Mouse (Mus musculus) ES-Bruce4 (cell line): ENCODE data around the gene Rabl6. TPM values are rescaled to one million over a fixed set of nuclear protein-coding genes. Genes with fewer than 3 reads are reported as not detected.
A peak's percentile ranks its signal among the peaks of the same experiment; 100 is the strongest.

Source experiments
- H3K27ac ChIP-seq: 2 replicates; pipeline ENCODE4 v1.5.1; 2012; ENCODE audit warnings: low read length, inconsistent platforms; ENCODE audit not compliant: insufficient read depth
- H3K27me3 ChIP-seq: 2 replicates; pipeline ENCODE4 v1.6.1; 2012; ENCODE audit warnings: mild to moderate bottlenecking, low read length, inconsistent platforms; ENCODE audit not compliant: control insufficient read depth, poor library complexity, insufficient read depth, severe bottlenecking
- H3K36me3 ChIP-seq: 2 replicates; pipeline ENCODE4 v1.6.1; 2012; ENCODE audit warnings: inconsistent platforms, mild to moderate bottlenecking, low read length, moderate library complexity; ENCODE audit not compliant: control insufficient read depth, poor library complexity, insufficient read depth, severe bottlenecking
- H3K4me1 ChIP-seq: one replicate; pipeline ENCODE4 v1.8.1; 2011; ENCODE audit warnings: low read length; ENCODE audit not compliant: control insufficient read depth, insufficient read depth
- H3K4me3 ChIP-seq: 2 replicates; pipeline ENCODE4 v1.5.1; 2011; ENCODE audit warnings: low read depth, mild to moderate bottlenecking, low read length
- H3K9ac ChIP-seq: 2 replicates; pipeline ENCODE4 v1.6.1; 2012; ENCODE audit warnings: low read depth, mild to moderate bottlenecking, inconsistent platforms; ENCODE audit not compliant: poor library complexity, severe bottlenecking
- H3K9me3 ChIP-seq: replicated peaks from 2 replicates; pipeline ENCODE4 v1.6.1; 2012; ENCODE audit warnings: mild to moderate bottlenecking, low read length, inconsistent platforms; ENCODE audit not compliant: control insufficient read depth, poor library complexity, insufficient read depth, severe bottlenecking
- CTCF ChIP-seq: IDR thresholded peaks from one replicate; pipeline ENCODE4 v1.8.1; 2011; ENCODE audit warnings: low read depth, low read length
- EP300 ChIP-seq: IDR thresholded peaks from 2 replicates; pipeline ENCODE4 v1.6.1; 2011; ENCODE audit warnings: low read depth, low read length; ENCODE audit not compliant: insufficient read depth
- POLR2A ChIP-seq: IDR thresholded peaks from one replicate; pipeline ENCODE4 v1.8.1; 2011; ENCODE audit warnings: low read length; ENCODE audit not compliant: insufficient read depth
- polyA plus RNA-seq: library from polyadenylated mRNA; stranded (reverse); fragments of >200 nt; gene quantifications from 2 replicates; pipeline ENCODE4 v1.2.4, GENCODE M21; 2011; ENCODE audit warnings: low read depth; ENCODE audit not compliant: missing spikeins, insufficient read depth, insufficient read length

Rabl6 gene
- polyA plus RNA-seq, 1 experiment = 80.2 TPM

- Histone ChIP-seq H3K4me3 (peak overlapping the region; percentile 35), H3K27ac (no peak overlapping the region), H3K9me3 (no peaks in the 10 kb centered on the region), H3K9ac (peak overlapping the region; percentile 64), H3K36me3 (no peaks in the 10 kb centered on the region), H3K4me1 (peaks cover 2% of the 10 kb centered on the region), H3K27me3 (peaks cover 5% of the 10 kb centered on the region; the same call in 1 of the 2 replicates)
- TF ChIP-seq POLR2A = no peak
- no peak for TF ChIP-seq CTCF
- no peak for TF ChIP-seq EP300
Measured at GRCm38 (mm10) chr2:25575432-25576027, 32.8 kb downstream of the Rabl6 start.

GRCm38 (mm10) chr2:25574579-25575431 lies 33.5 kb downstream of the Rabl6 start, which contains the start of the genes Mamdc4 and Phpt1:
Gene Mamdc4 (minus strand): TSS chr2:25574845.
Gene Phpt1 (minus strand): TSS chr2:25575224.
- peak within 1 kb of the TSS; percentile 45 for H3K27ac ChIP-seq
- no peaks in the 10 kb centered on the region for H3K9me3 ChIP-seq
- peak within 1 kb of the TSS; percentile 85 for H3K4me3 ChIP-seq
- no peak for TF ChIP-seq CTCF
- TF ChIP-seq EP300 = no peak
- peak; percentile 16 for TF ChIP-seq POLR2A
- peaks cover 2% of the 10 kb centered on the region for H3K4me1 ChIP-seq
- no peaks in the 10 kb centered on the region for H3K36me3 ChIP-seq
- peaks cover 5% of the 10 kb centered on the region; the same call in 1 of the 2 replicates for H3K27me3 ChIP-seq
- peak within 1 kb of the TSS; percentile 64 for H3K9ac ChIP-seq

GRCm38 (mm10) chr2:25574136-25574535 lies 34.2 kb downstream of the Rabl6 start:
- H3K36me3 ChIP-seq = no peaks in the 10 kb centered on the region
- no peak overlapping the region for H3K27ac ChIP-seq
- peak overlapping the region; percentile 85 for H3K4me3 ChIP-seq
- peaks cover 5% of the 10 kb centered on the region; the same call in 1 of the 2 replicates for H3K27me3 ChIP-seq
- peaks cover 2% of the 10 kb centered on the region for H3K4me1 ChIP-seq
- TF ChIP-seq EP300 (no peak), CTCF (no peak), POLR2A (no peak)
- peak overlapping the region; percentile 64 for H3K9ac ChIP-seq
- H3K9me3 ChIP-seq = no peaks in the 10 kb centered on the region

GRCm38 (mm10) chr2:25573068-25573467 lies 35.3 kb downstream of the Rabl6 start:
- Histone ChIP-seq H3K4me3 (no peak overlapping the region), H3K36me3 (no peaks in the 10 kb centered on the region), H3K4me1 (peaks cover 4% of the 10 kb centered on the region), H3K27ac (no peak overlapping the region), H3K9me3 (no peaks in the 10 kb centered on the region), H3K9ac (no peak overlapping the region), H3K27me3 (no peaks in the 10 kb centered on the region)
- TF ChIP-seq CTCF (no peak), EP300 (no peak), POLR2A (no peak)

GRCm38 (mm10) chr2:25571221-25571620 lies 37.1 kb downstream of the Rabl6 start:
- TF ChIP-seq CTCF (no peak), POLR2A (no peak), EP300 (no peak)
- Histone ChIP-seq H3K4me3 (no peak overlapping the region), H3K9ac (no peak overlapping the region), H3K27ac (no peak overlapping the region), H3K36me3 (no peaks in the 10 kb centered on the region), H3K9me3 (no peaks in the 10 kb centered on the region), H3K27me3 (no peaks in the 10 kb centered on the region), H3K4me1 (peaks cover 4% of the 10 kb centered on the region)

GRCm38 (mm10) chr2:25569323-25569722 lies 39.0 kb downstream of the Rabl6 start:
- Histone ChIP-seq H3K27ac (no peak overlapping the region), H3K4me3 (no peak overlapping the region), H3K27me3 (no peaks in the 10 kb centered on the region), H3K4me1 (peaks cover 3% of the 10 kb centered on the region), H3K9me3 (no peaks in the 10 kb centered on the region), H3K36me3 (no peaks in the 10 kb centered on the region), H3K9ac (no peak overlapping the region)
- no peak for TF ChIP-seq CTCF
- TF ChIP-seq POLR2A = no peak
- no peak for TF ChIP-seq EP300
